Mouse (Mus musculus) hindbrain, embryonic 16.5 days (tissue): ENCODE data around the gene Olfr118. TPM values are rescaled to one million over a fixed set of nuclear protein-coding genes. Genes with fewer than 3 reads are reported as not detected.
"Not testable (repeated sequence)": the region's sequence is repeated elsewhere in the genome, so short reads cannot be mapped to it uniquely, and the experiment has no call there.

Experiments used
- ATAC-seq: fragments of 200-750 bp; cut with Nextera tagmentation; 2 replicates; pipeline ENCODE4 v1.8.0; 2017; ENCODE audit warnings: moderate TSS enrichment, moderate library complexity
- H3K27ac ChIP-seq: fragments of 300-500 bp; sonication (generic); 2 replicates; pipeline ENCODE4 v1.5.1; 2014; ENCODE audit warnings: low read depth, mild to moderate bottlenecking, control low read depth, low read length, moderate library complexity
- H3K27me3 ChIP-seq: fragments of 300-500 bp; sonication (generic); replicated peaks from 2 replicates; pipeline ENCODE4 v1.6.1; 2014; ENCODE audit warnings: low read length; ENCODE audit not compliant: control insufficient read depth, insufficient read depth
- H3K36me3 ChIP-seq: fragments of 300-500 bp; sonication (generic); 2 replicates; pipeline ENCODE4 v1.6.1; 2014; ENCODE audit warnings: mild to moderate bottlenecking, low read length, moderate library complexity, mixed read lengths; ENCODE audit not compliant: control insufficient read depth, insufficient read depth
- H3K4me1 ChIP-seq: fragments of 300-500 bp; sonication (generic); 2 replicates; pipeline ENCODE4 v1.6.1; 2014; ENCODE audit warnings: low read depth, low read length; ENCODE audit not compliant: control insufficient read depth, insufficient read depth
- H3K4me2 ChIP-seq: fragments of 300-500 bp; sonication (generic); 2 replicates; pipeline ENCODE4 v1.6.1; 2014; ENCODE audit warnings: mild to moderate bottlenecking, low read length, control low read depth, moderate library complexity
- H3K4me3 ChIP-seq: fragments of 300-500 bp; sonication (generic); 2 replicates; pipeline ENCODE4 v1.5.1; 2014; ENCODE audit warnings: mild to moderate bottlenecking, low read length, control low read depth, moderate library complexity
- H3K9ac ChIP-seq: fragments of 300-500 bp; sonication (generic); 2 replicates; pipeline ENCODE4 v1.6.1; 2014; ENCODE audit warnings: low read depth, mild to moderate bottlenecking, control low read depth, low read length, moderate library complexity
- H3K9me3 ChIP-seq: fragments of 300-500 bp; sonication (generic); 2 replicates; pipeline ENCODE4 v1.6.1; 2014; ENCODE audit warnings: mild to moderate bottlenecking, low read length, moderate library complexity; ENCODE audit not compliant: control insufficient read depth
- WGBS: fragments of 180-500 bp; shearing (Covaris S2); extraction: QIAGEN DNeasy Blood & Tissue Kit; methylation state at CpG from one replicate; pipeline ENCODE4 v1.1.7; 2014; 5-methylcytosine and 5-hydroxymethylcytosine counted together
- polyA plus RNA-seq: library from polyadenylated mRNA; unstranded; fragments of >200 nt; fragmentation: Nextera tagmentation; extraction: Ambion mirVana; gene quantifications from 2 replicates; pipeline ENCODE4 v1.2.1, GENCODE M21; 2015

Gene Olfr118
- not detected in 2 replicates for polyA plus RNA-seq

DNA sequence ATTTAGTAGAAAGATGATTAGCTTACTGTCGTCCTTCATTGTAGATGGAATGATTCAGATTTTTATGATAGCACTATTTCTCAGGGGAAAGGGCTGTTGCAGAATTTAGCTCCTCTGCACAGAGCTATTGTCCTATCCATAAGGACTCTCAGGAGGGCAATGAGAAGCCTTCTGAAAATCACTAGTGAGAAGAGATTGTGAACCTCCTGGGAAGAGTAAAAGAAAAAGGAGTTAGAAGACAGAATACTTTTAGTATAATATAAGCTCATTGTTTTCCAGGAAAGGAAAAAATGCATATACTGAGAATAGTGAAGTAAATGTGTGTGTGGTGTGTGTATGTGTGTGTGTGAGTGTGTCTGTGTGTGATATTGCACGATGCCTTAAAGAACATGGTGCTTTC is at the start of gene Olfr118:
Olfr118 (plus strand) TSS at position 301 of the 400 bp plus-strand sequence.
- H3K9ac ChIP-seq = no peak within 1 kb of the TSS
- no peaks in the 10 kb centered on the region for H3K4me1 ChIP-seq
- no peak within 1 kb of the TSS for H3K4me3 ChIP-seq
- H3K4me2 ChIP-seq = no peak within 1 kb of the TSS
- 63% methylated on average over 2 of the region's 2 CpGs for WGBS
- H3K36me3 ChIP-seq = no peaks in the 10 kb centered on the region
- H3K9me3 ChIP-seq = no peaks in the 10 kb centered on the region
- no peak within 1 kb of the TSS for H3K27ac ChIP-seq
- H3K27me3 ChIP-seq = no peaks in the 10 kb centered on the region
- no peak for ATAC-seq

DNA sequence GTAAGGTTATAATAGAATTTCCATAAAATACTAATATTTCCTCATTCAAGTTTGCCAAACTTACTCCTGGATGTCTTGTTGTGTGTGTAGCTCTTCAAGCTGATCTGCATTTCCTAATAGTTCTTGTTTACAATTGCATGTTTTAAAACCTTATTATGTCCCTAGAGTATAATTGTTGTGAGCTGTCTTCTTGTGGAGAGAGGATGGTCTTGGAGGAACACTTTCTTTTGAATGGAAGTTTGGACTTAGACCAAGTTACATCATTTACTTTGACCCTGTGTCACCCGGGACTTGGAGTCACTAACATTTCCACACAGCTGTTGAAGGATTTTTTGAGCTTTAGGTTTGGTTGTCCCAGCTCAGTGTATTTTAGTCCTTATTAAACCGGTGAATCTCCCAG is 39.8 kb upstream of the Olfr118 start, which contains the start of the genes Olfr115 and Olfr116:
Olfr115 (minus strand) TSS at position 101 of the 400 bp plus-strand sequence.
Olfr116 (minus strand) TSS at position 191 of the 400 bp plus-strand sequence.
- no peak for ATAC-seq
- no peaks in the 10 kb centered on the region for H3K4me1 ChIP-seq
- H3K27me3 ChIP-seq = no peaks in the 10 kb centered on the region
- H3K27ac ChIP-seq = no peak within 1 kb of the TSS
- no peak within 1 kb of the TSS for H3K4me2 ChIP-seq
- 86% methylated on average over 2 of the region's 2 CpGs for WGBS
- no peaks in the 10 kb centered on the region for H3K9me3 ChIP-seq
- no peak within 1 kb of the TSS for H3K4me3 ChIP-seq
- no peak within 1 kb of the TSS for H3K9ac ChIP-seq
- H3K36me3 ChIP-seq = no peaks in the 10 kb centered on the region

DNA sequence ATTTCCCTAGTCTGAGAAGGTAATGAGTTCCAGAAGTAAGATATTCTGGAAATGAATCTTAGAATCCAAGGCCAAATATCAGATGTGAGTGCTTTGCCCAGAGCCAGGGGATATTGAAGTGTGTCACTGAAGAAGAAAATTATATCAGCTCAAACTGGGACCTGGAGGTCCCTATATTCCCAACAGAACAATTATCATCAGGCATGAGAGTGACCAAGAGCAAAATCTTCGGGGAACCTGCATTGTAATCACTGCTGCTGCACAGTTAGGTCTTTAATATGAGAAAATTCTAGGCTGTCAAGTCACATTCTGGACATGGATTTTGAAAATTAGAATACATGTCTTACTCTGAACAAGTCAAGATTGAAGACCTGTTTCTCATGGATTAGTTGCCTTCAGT is 3.1 kb upstream of the Olfr118 start, which contains the start of gene Olfr117:
Olfr117 (minus strand) TSS at position 101 of the 400 bp plus-strand sequence.
- H3K27me3 ChIP-seq = no peaks in the 10 kb centered on the region
- 69% methylated on average over 1 of the region's 1 CpGs for WGBS
- H3K4me1 ChIP-seq = no peaks in the 10 kb centered on the region
- H3K9me3 ChIP-seq = no peaks in the 10 kb centered on the region
- no peak within 1 kb of the TSS for H3K27ac ChIP-seq
- H3K36me3 ChIP-seq = no peaks in the 10 kb centered on the region
- no peak within 1 kb of the TSS for H3K9ac ChIP-seq
- ATAC-seq = no peak
- no peak within 1 kb of the TSS for H3K4me3 ChIP-seq
- H3K4me2 ChIP-seq = no peak within 1 kb of the TSS

DNA sequence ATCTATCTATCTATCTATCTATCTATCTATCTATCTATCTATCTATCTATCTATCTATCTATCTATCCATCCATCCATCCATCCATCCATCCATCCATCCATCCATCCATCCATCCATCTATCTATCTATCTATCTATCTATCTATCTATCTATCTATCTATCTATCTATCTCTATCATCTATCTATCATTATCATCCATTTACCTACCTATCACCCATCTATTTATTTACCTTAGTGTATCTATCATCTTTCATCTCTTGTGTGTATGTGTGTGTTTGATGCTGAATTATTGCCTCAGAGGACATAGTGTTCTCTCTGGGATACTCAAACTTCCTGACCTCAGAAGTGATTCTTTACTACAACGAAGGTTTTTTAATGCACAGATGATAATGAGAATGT is 29.5 kb downstream of the Olfr118 start, which contains the start of gene Olfr119:
Olfr119 (plus strand) TSS at position 301 of the 400 bp plus-strand sequence.
- 78% methylated on average over 1 of the region's 1 CpGs for WGBS
- H3K9me3 ChIP-seq, H3K9ac ChIP-seq, H3K27ac ChIP-seq, H3K4me2 ChIP-seq, H3K4me3 ChIP-seq, H3K27me3 ChIP-seq, ATAC-seq, H3K36me3 ChIP-seq, H3K4me1 ChIP-seq: not testable (repeated sequence)

DNA sequence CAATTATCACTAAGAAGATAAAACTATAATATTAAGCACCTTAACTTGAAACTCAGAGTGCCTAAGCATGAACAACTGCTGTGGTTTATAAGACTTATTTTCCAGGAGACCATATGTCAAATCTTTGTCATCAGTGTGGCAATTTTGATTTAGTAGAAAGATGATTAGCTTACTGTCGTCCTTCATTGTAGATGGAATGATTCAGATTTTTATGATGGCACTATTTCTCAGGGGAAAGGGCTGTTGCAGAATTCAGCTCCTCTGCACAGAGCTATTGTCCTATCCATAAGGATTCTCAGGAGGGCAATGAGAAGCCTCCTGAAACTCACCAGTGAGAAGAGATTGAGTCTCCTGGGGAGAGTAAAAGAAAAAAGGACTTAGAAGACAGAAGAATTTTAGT is 54.7 kb downstream of the Olfr118 start, which contains the start of gene Olfr120:
Olfr120 (plus strand) TSS at position 301 of the 400 bp plus-strand sequence.
- no peaks in the 10 kb centered on the region for H3K36me3 ChIP-seq
- H3K4me2 ChIP-seq = no peak within 1 kb of the TSS
- H3K9ac ChIP-seq = no peak within 1 kb of the TSS
- no peaks in the 10 kb centered on the region for H3K4me1 ChIP-seq
- no peaks in the 10 kb centered on the region for H3K27me3 ChIP-seq
- no peak for ATAC-seq
- 71% methylated on average over 1 of the region's 1 CpGs for WGBS
- H3K27ac ChIP-seq = no peak within 1 kb of the TSS
- no peak within 1 kb of the TSS for H3K4me3 ChIP-seq
- no peaks in the 10 kb centered on the region for H3K9me3 ChIP-seq

Other genes with a start within 250 kb of the Olfr118 start
- not detected in 2 replicates for gene Olfr108, start 221.5 kb upstream of the Olfr118 start, polyA plus RNA-seq
- not detected in 2 replicates for gene Olfr109, start 208.1 kb upstream of the Olfr118 start, polyA plus RNA-seq
- not detected in 2 replicates for gene H2-M2, start 183.4 kb upstream of the Olfr118 start, polyA plus RNA-seq
- gene Olfr110, start 174.5 kb upstream of the Olfr118 start, polyA plus RNA-seq = not detected in 2 replicates
- not detected in 2 replicates for gene Olfr111, start 159.0 kb upstream of the Olfr118 start, polyA plus RNA-seq
- gene Olfr112, start 97.5 kb upstream of the Olfr118 start, polyA plus RNA-seq = not detected in 2 replicates
- gene Olfr113, start 89.3 kb upstream of the Olfr118 start, polyA plus RNA-seq = not detected in 2 replicates
- not detected in 2 replicates for gene Olfr114, start 74.2 kb upstream of the Olfr118 start, polyA plus RNA-seq
- not detected in 2 replicates for gene Olfr115, start 39.9 kb upstream of the Olfr118 start, polyA plus RNA-seq
- not detected in 2 replicates for gene Olfr116, start 39.8 kb upstream of the Olfr118 start, polyA plus RNA-seq
- gene Olfr117, start 3.2 kb upstream of the Olfr118 start, polyA plus RNA-seq = not detected in 2 replicates
- not detected in 2 replicates for gene Olfr119, start 29.6 kb downstream of the Olfr118 start, polyA plus RNA-seq
- gene Olfr120, start 54.8 kb downstream of the Olfr118 start, polyA plus RNA-seq = not detected in 2 replicates
- gene Olfr121, start 81.9 kb downstream of the Olfr118 start, polyA plus RNA-seq = not detected in 2 replicates
- gene Olfr122, start 101.6 kb downstream of the Olfr118 start, polyA plus RNA-seq = not detected in 2 replicates
- not detected in 2 replicates for gene Olfr123, start 126.5 kb downstream of the Olfr118 start, polyA plus RNA-seq
- not detected in 2 replicates for gene Olfr124, start 132.9 kb downstream of the Olfr118 start, polyA plus RNA-seq
- not detected in 2 replicates for gene Olfr125, start 166.0 kb downstream of the Olfr118 start, polyA plus RNA-seq
- not detected in 2 replicates for gene Olfr126, start 180.5 kb downstream of the Olfr118 start, polyA plus RNA-seq
- gene Olfr127, start 233.4 kb downstream of the Olfr118 start, polyA plus RNA-seq = not detected in 2 replicates